Mouse (Mus musculus): ENCODE results near the gene Mrgpra6. TPM values are rescaled to one million over a fixed set of nuclear protein-coding genes. Genes with fewer than 3 reads are reported as not detected.

Gene Mrgpra6
- not detected in 2 replicates for polyA plus RNA-seq (2021; fragmentation: Nextera tagmentation)
- long read RNA-seq, experiment 1 = 0 reads
- long read RNA-seq, experiment 2 = 0 reads

GRCm38 (mm10) chr7:47204830-47205229 is at the start of gene Mrgpra6:
Gene Mrgpra6, minus strand, starts transcription at chr7:47204920.

GRCm38 (mm10) chr7:47252770-47253169 is 48.0 kb upstream of the Mrgpra6 start, which contains the start of gene Mrgpra9:
Gene Mrgpra9, minus strand, starts transcription at chr7:47252848.

Other genes starting within 250 kb of the Mrgpra6 start
- gene Uevld, start 246.4 kb downstream of the Mrgpra6 start, polyA plus RNA-seq (2021; fragmentation: Nextera tagmentation) = 3.5 and 3.9 TPM in 2 replicates
- gene Gm9999, start 221.3 kb downstream of the Mrgpra6 start, polyA plus RNA-seq (2021; fragmentation: Nextera tagmentation) = not detected in 2 replicates
- gene Spty2d1, start 196.5 kb downstream of the Mrgpra6 start, polyA plus RNA-seq (2021; fragmentation: Nextera tagmentation) = 4.2 TPM in 2 replicates
- 20.9 and 24.1 TPM in 2 replicates for gene Tmem86a, start 154.3 kb downstream of the Mrgpra6 start, polyA plus RNA-seq (2021; fragmentation: Nextera tagmentation)
- 74.9 and 113 TPM in 2 replicates for gene Ptpn5, start 71.2 kb downstream of the Mrgpra6 start, polyA plus RNA-seq (2021; fragmentation: Nextera tagmentation)
- not detected in 2 replicates for gene Mrgpra9, start 47.9 kb upstream of the Mrgpra6 start, polyA plus RNA-seq (2021; fragmentation: Nextera tagmentation)
- not detected in 2 replicates for gene Mrgpra1, start 149.3 kb upstream of the Mrgpra6 start, polyA plus RNA-seq (2021; fragmentation: Nextera tagmentation)
- gene Mrgpra2a, start 247.2 kb upstream of the Mrgpra6 start, polyA plus RNA-seq (2021; fragmentation: Nextera tagmentation) = not detected in 2 replicates